Mouse (Mus musculus) limb, embryonic 14.5 days (tissue): ENCODE results near the gene Pacs2. TPM values are rescaled to one million over a fixed set of nuclear protein-coding genes. Genes with fewer than 3 reads are reported as not detected.

Source experiments
- ATAC-seq: fragments of 200-750 bp; cut with Nextera tagmentation; 2 replicates; pipeline ENCODE4 v1.8.0; 2017; ENCODE audit warnings: low read depth, moderate number of reproducible peaks, moderate TSS enrichment; ENCODE audit not compliant: low FRiP score
- DNase-seq: peaks from one replicate; pipeline ENCODE4 v3.0.0-alpha.2; 2015; ENCODE audit warnings: low spot score
- H3K27ac ChIP-seq: fragments of 300-500 bp; sonication (generic); replicated peaks from 2 replicates; pipeline ENCODE4 v1.5.1; 2014; ENCODE audit warnings: low read depth, mild to moderate bottlenecking, low read length, moderate library complexity, mixed read lengths
- H3K27me3 ChIP-seq: fragments of 300-500 bp; sonication (generic); 2 replicates; pipeline ENCODE4 v1.6.1; 2014; ENCODE audit warnings: low read length, mixed read lengths; ENCODE audit not compliant: control insufficient read depth, insufficient read depth
- H3K36me3 ChIP-seq: fragments of 300-500 bp; sonication (generic); 2 replicates; pipeline ENCODE4 v1.6.1; 2014; ENCODE audit warnings: mild to moderate bottlenecking, low read length, moderate library complexity, mixed read lengths; ENCODE audit not compliant: control insufficient read depth, insufficient read depth
- H3K4me1 ChIP-seq: fragments of 300-500 bp; sonication (generic); 2 replicates; pipeline ENCODE4 v1.6.1; 2014; ENCODE audit warnings: antibody characterized with exemption, low read length, mixed read lengths; ENCODE audit not compliant: control insufficient read depth, insufficient read depth
- H3K4me2 ChIP-seq: fragments of 300-500 bp; sonication (generic); replicated peaks from 2 replicates; pipeline ENCODE4 v1.6.1; 2014; ENCODE audit warnings: low read depth, mild to moderate bottlenecking, low read length, moderate library complexity; ENCODE audit not compliant: severe bottlenecking
- H3K4me3 ChIP-seq: fragments of 300-500 bp; sonication (generic); replicated peaks from 2 replicates; pipeline ENCODE4 v1.5.1; 2014; ENCODE audit warnings: low read length
- H3K9ac ChIP-seq: fragments of 300-500 bp; sonication (generic); 2 replicates; pipeline ENCODE4 v1.6.1; 2014; ENCODE audit warnings: mild to moderate bottlenecking, low read depth, low read length, moderate library complexity; ENCODE audit not compliant: severe bottlenecking
- H3K9me3 ChIP-seq: fragments of 300-500 bp; sonication (generic); 2 replicates; pipeline ENCODE4 v1.6.1; 2016; ENCODE audit warnings: low read length; ENCODE audit not compliant: control insufficient read depth
- POLR2A ChIP-seq: fragments of 200-500 bp; IDR thresholded peaks from 2 replicates; pipeline ENCODE4 v1.8.0; 2012; ENCODE audit warnings: inconsistent platforms, mild to moderate bottlenecking, moderate library complexity, borderline replicate concordance; ENCODE audit not compliant: insufficient read depth, insufficient read length; ENCODE audit errors: extremely low read depth
- WGBS: fragments of 180-500 bp; shearing (Covaris S2); extraction: QIAGEN DNeasy Blood & Tissue Kit; methylation state at CpG from one replicate; pipeline ENCODE4 v1.1.7; 2014; 5-methylcytosine and 5-hydroxymethylcytosine counted together
- microRNA-seq: library from miRNA; unstranded; fragments of <30 nt; microRNA quantifications from one replicate; pipeline ENCODE4, GENCODE M21; 2016
- polyA plus RNA-seq, 2 experiments: library from polyadenylated mRNA; depleted of rRNA in 1 of 2; stranded (reverse) in 1 of 2; unstranded in 1 of 2; fragments of >200 nt; fragmentation: Nextera tagmentation in 1 of 2; extraction: Ambion mirVana in 1 of 2; gene quantifications; 2 replicates each; pipeline versions ENCODE4 v1.2.1 to v1.2.3; 2012 to 2014

Pacs2 gene
- polyA plus RNA-seq, 2 experiments: 16.5 to 55.0 TPM

- DNase-seq: no peak
- no peak overlapping the region for H3K9ac ChIP-seq
- no peaks in the 10 kb centered on the region for H3K27me3 ChIP-seq
- no peak for TF ChIP-seq POLR2A
- 79% methylated on average over 10 of the region's 10 CpGs for WGBS
- no peaks in the 10 kb centered on the region for H3K9me3 ChIP-seq
- no peak overlapping the region for H3K4me3 ChIP-seq
- ATAC-seq: no peak
- H3K4me2 ChIP-seq: no peak overlapping the region
- H3K36me3 ChIP-seq: peaks cover 36% of the 10 kb centered on the region
- H3K27ac ChIP-seq: no peak overlapping the region
- H3K4me1 ChIP-seq: peaks cover 13% of the 10 kb centered on the region
These were observed 95.5 kb downstream of the Pacs2 start for GRCm38 (mm10) chr12:113109801-113110200.

GRCm38 (mm10) chr12:113114141-113114540 lies 99.8 kb downstream of the Pacs2 start:
- TF ChIP-seq POLR2A: no peak
- Histone ChIP-seq H3K9me3 (no peaks in the 10 kb centered on the region), H3K36me3 (peaks cover 68% of the 10 kb centered on the region), H3K4me1 (peaks cover 5% of the 10 kb centered on the region), H3K27me3 (no peaks in the 10 kb centered on the region), H3K27ac (no peak overlapping the region), H3K9ac (no peak overlapping the region), H3K4me3 (no peak overlapping the region), H3K4me2 (no peak overlapping the region)
- DNase-seq (no peak), ATAC-seq (no peak)
- 91% methylated on average over 4 of the region's 4 CpGs for WGBS

GRCm38 (mm10) chr12:113114856-113115538 lies 100.7 kb downstream of the Pacs2 start:
- H3K9ac ChIP-seq: no peak overlapping the region
- ATAC-seq (no peak), DNase-seq (no peak)
- 79% methylated on average over 16 of the region's 16 CpGs for WGBS
- H3K9me3 ChIP-seq: no peaks in the 10 kb centered on the region
- no peak overlapping the region for H3K27ac ChIP-seq
- H3K4me3 ChIP-seq: no peak overlapping the region
- no peak overlapping the region for H3K4me2 ChIP-seq
- H3K27me3 ChIP-seq: no peaks in the 10 kb centered on the region
- TF ChIP-seq POLR2A: no peak
- no peaks in the 10 kb centered on the region for H3K4me1 ChIP-seq
- peaks cover 76% of the 10 kb centered on the region for H3K36me3 ChIP-seq

GRCm38 (mm10) chr12:113119516-113120410 lies 105.5 kb downstream of the Pacs2 start:
- Histone ChIP-seq H3K36me3 (peaks cover 94% of the 10 kb centered on the region), H3K9ac (no peak overlapping the region), H3K4me3 (no peak overlapping the region), H3K4me1 (no peaks in the 10 kb centered on the region), H3K27ac (no peak overlapping the region), H3K9me3 (no peaks in the 10 kb centered on the region), H3K4me2 (no peak overlapping the region), H3K27me3 (no peaks in the 10 kb centered on the region)
- no peak for TF ChIP-seq POLR2A
- WGBS: 87% methylated on average over 20 of the region's 20 CpGs
- peak; percentile 77 for DNase-seq
- ATAC-seq: 0 out of 2 replicates have a peak, but pooled peaks have one; percentile 64

Small RNA genes lying within 50 kb of the gene (microRNA-seq; reads per million reads assigned to microRNA genes)
- not detected for gene Gm44471

Other genes with a start within 250 kb of the Pacs2 start
- 2.1 and 2.5 TPM in 2 replicates for gene Ahnak2, start 211.9 kb upstream of the Pacs2 start, polyA plus RNA-seq (2012; rRNA removed)
- 3.3 TPM in 2 replicates for gene Ahnak2, start 211.9 kb upstream of the Pacs2 start, polyA plus RNA-seq (2014; fragmentation: Nextera tagmentation; extraction: Ambion mirVana)
- gene Clba1, start 205.6 kb upstream of the Pacs2 start, polyA plus RNA-seq (2012; rRNA removed): 3.7 and 4.8 TPM in 2 replicates
- gene Clba1, start 205.6 kb upstream of the Pacs2 start, polyA plus RNA-seq (2014; fragmentation: Nextera tagmentation; extraction: Ambion mirVana): 5.7 and 6.2 TPM in 2 replicates
- 81.0 and 89.9 TPM in 2 replicates for gene Cdca4, start 185.1 kb upstream of the Pacs2 start, polyA plus RNA-seq (2012; rRNA removed)
- 113 and 126 TPM in 2 replicates for gene Cdca4, start 185.1 kb upstream of the Pacs2 start, polyA plus RNA-seq (2014; fragmentation: Nextera tagmentation; extraction: Ambion mirVana)
- 0.50 and 0.63 TPM in 2 replicates for gene Gpr132, start 146.3 kb upstream of the Pacs2 start, polyA plus RNA-seq (2012; rRNA removed)
- 0.29 and 0.36 TPM in 2 replicates for gene Gpr132, start 146.3 kb upstream of the Pacs2 start, polyA plus RNA-seq (2014; fragmentation: Nextera tagmentation; extraction: Ambion mirVana)
- gene Jag2, start 84.7 kb upstream of the Pacs2 start, polyA plus RNA-seq (2012; rRNA removed): 45.8 and 48.4 TPM in 2 replicates
- 12.5 and 14.3 TPM in 2 replicates for gene Jag2, start 84.7 kb upstream of the Pacs2 start, polyA plus RNA-seq (2014; fragmentation: Nextera tagmentation; extraction: Ambion mirVana)
- gene Nudt14, start 72.4 kb upstream of the Pacs2 start, polyA plus RNA-seq (2012; rRNA removed): 50.4 and 54.4 TPM in 2 replicates
- 78.4 and 96.0 TPM in 2 replicates for gene Nudt14, start 72.4 kb upstream of the Pacs2 start, polyA plus RNA-seq (2014; fragmentation: Nextera tagmentation; extraction: Ambion mirVana)
- 31.0 and 52.7 TPM in 2 replicates for gene Btbd6, start 38.0 kb upstream of the Pacs2 start, polyA plus RNA-seq (2012; rRNA removed)
- 27.3 and 27.4 TPM in 2 replicates for gene Btbd6, start 38.0 kb upstream of the Pacs2 start, polyA plus RNA-seq (2014; fragmentation: Nextera tagmentation; extraction: Ambion mirVana)
- 82.5 and 97.4 TPM in 2 replicates for gene Brf1, start 13.8 kb upstream of the Pacs2 start, polyA plus RNA-seq (2012; rRNA removed)
- gene Brf1, start 13.8 kb upstream of the Pacs2 start, polyA plus RNA-seq (2014; fragmentation: Nextera tagmentation; extraction: Ambion mirVana): 60.9 and 66.2 TPM in 2 replicates
- 0.13 and 0.28 TPM in 2 replicates for gene Tex22, start 60.0 kb downstream of the Pacs2 start, polyA plus RNA-seq (2012; rRNA removed)
- not detected in 2 replicates for gene Tex22, start 60.0 kb downstream of the Pacs2 start, polyA plus RNA-seq (2014; fragmentation: Nextera tagmentation; extraction: Ambion mirVana)
- gene Mta1, start 83.8 kb downstream of the Pacs2 start, polyA plus RNA-seq (2012; rRNA removed): 126 and 161 TPM in 2 replicates
- gene Mta1, start 83.8 kb downstream of the Pacs2 start, polyA plus RNA-seq (2014; fragmentation: Nextera tagmentation; extraction: Ambion mirVana): 21.1 and 25.0 TPM in 2 replicates
- 91.4 and 102 TPM in 2 replicates for gene Crip2, start 125.7 kb downstream of the Pacs2 start, polyA plus RNA-seq (2012; rRNA removed)
- 89.9 and 99.1 TPM in 2 replicates for gene Crip2, start 125.7 kb downstream of the Pacs2 start, polyA plus RNA-seq (2014; fragmentation: Nextera tagmentation; extraction: Ambion mirVana)
- gene Crip1, start 131.8 kb downstream of the Pacs2 start, polyA plus RNA-seq (2012; rRNA removed): 387 and 403 TPM in 2 replicates
- 344 and 469 TPM in 2 replicates for gene Crip1, start 131.8 kb downstream of the Pacs2 start, polyA plus RNA-seq (2014; fragmentation: Nextera tagmentation; extraction: Ambion mirVana)
- 30.8 and 36.8 TPM in 2 replicates for gene Tedc1, start 141.9 kb downstream of the Pacs2 start, polyA plus RNA-seq (2012; rRNA removed)
- 19.5 and 22.6 TPM in 2 replicates for gene Tedc1, start 141.9 kb downstream of the Pacs2 start, polyA plus RNA-seq (2014; fragmentation: Nextera tagmentation; extraction: Ambion mirVana)
- 29.6 and 43.4 TPM in 2 replicates for gene Tmem121, start 171.4 kb downstream of the Pacs2 start, polyA plus RNA-seq (2012; rRNA removed)
- gene Tmem121, start 171.4 kb downstream of the Pacs2 start, polyA plus RNA-seq (2014; fragmentation: Nextera tagmentation; extraction: Ambion mirVana): 10.1 and 12.3 TPM in 2 replicates